Mouse (Mus musculus) stomach, embryonic 15.5 days (tissue): Measurements from ENCODE around the gene Ccdc71l. TPM values are rescaled to one million over a fixed set of nuclear protein-coding genes. Genes with fewer than 3 reads are reported as not detected.

ENCODE experiments used
- ATAC-seq: fragments of 200-750 bp; cut with Nextera tagmentation; 2 replicates; pipeline ENCODE4 v1.8.0; 2017; ENCODE audit warnings: low read depth, moderate number of reproducible peaks, moderate TSS enrichment; ENCODE audit not compliant: insufficient read depth, low FRiP score
- H3K27ac ChIP-seq: fragments of 300-500 bp; sonication (generic); 2 replicates; pipeline ENCODE4 v1.5.1; 2015; ENCODE audit warnings: mild to moderate bottlenecking, inconsistent platforms
- H3K27me3 ChIP-seq: fragments of 300-500 bp; sonication (generic); replicated peaks from 2 replicates; pipeline ENCODE4 v1.6.1; 2015; ENCODE audit warnings: inconsistent platforms
- H3K36me3 ChIP-seq: fragments of 300-500 bp; sonication (generic); 2 replicates; pipeline ENCODE4 v1.6.1; 2015; ENCODE audit warnings: inconsistent platforms
- H3K4me1 ChIP-seq: fragments of 300-500 bp; sonication (generic); 2 replicates; pipeline ENCODE4 v1.6.1; 2015; ENCODE audit warnings: inconsistent platforms
- H3K4me2 ChIP-seq: fragments of 300-500 bp; sonication (generic); 2 replicates; pipeline ENCODE4 v1.6.1; 2015; ENCODE audit warnings: mild to moderate bottlenecking, inconsistent platforms
- H3K4me3 ChIP-seq: fragments of 300-500 bp; sonication (generic); replicated peaks from 2 replicates; pipeline ENCODE4 v1.5.1; 2015; ENCODE audit warnings: inconsistent platforms
- H3K9ac ChIP-seq: fragments of 300-500 bp; sonication (generic); 2 replicates; pipeline ENCODE4 v1.6.1; 2015; ENCODE audit warnings: inconsistent platforms
- H3K9me3 ChIP-seq: fragments of 300-500 bp; sonication (generic); 2 replicates; pipeline ENCODE4 v1.6.1; 2016; ENCODE audit warnings: inconsistent platforms
- WGBS: fragments of 180-500 bp; shearing (Covaris S2); methylation state at CpG from one replicate; pipeline ENCODE4 v1.1.7; 2015; 5-methylcytosine and 5-hydroxymethylcytosine counted together
- polyA plus RNA-seq: library from polyadenylated mRNA; unstranded; fragments of >200 nt; fragmentation: Nextera tagmentation; extraction: Ambion mirVana; gene quantifications from 2 replicates; pipeline ENCODE4 v1.2.1, GENCODE M21; 2015

The Ccdc71l gene
- polyA plus RNA-seq, 1 experiment from 2014 or later, result 5.0 TPM

GRCm38 (mm10) chr12:32431004-32431403 lies 52.5 kb downstream of the Ccdc71l start:
- WGBS, result 72% methylated on average over 1 of the region's 1 CpGs
- Histone ChIP-seq H3K9me3 (no peaks in the 10 kb centered on the region), H3K36me3 (no peaks in the 10 kb centered on the region), H3K27me3 (no peaks in the 10 kb centered on the region), H3K4me1 (no peaks in the 10 kb centered on the region), H3K9ac (no peak overlapping the region), H3K4me2 (no peak overlapping the region), H3K27ac (no peak overlapping the region), H3K4me3 (no peak overlapping the region)
- ATAC-seq, result no peak

Other genes with a start within 250 kb of the Ccdc71l start
- 2.6 and 2.9 TPM in 2 replicates for gene Pik3cg, start 170.0 kb upstream of the Ccdc71l start, polyA plus RNA-seq